Comparison of ENCODE assay signal across 3 mouse cellular contexts in the genomic region with DNA sequence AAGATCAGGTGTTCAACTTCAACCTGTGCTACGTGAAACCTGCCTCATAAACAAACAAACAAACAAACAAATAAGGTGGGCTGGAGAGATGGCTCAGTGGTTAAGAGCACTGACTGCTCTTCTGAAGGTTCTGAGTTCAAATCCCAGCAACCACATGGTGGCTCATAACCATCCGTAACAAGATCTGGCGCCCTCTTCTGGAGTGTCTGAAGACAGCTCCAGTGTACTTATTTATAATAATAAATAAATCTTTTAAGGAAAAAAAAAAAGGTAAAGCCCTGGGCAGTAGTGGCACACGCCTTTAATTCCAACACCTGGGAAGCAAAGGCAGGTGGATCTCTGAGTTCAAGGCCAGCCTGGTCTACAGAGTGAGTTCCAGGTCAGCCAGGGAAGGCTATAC. TPM values are rescaled to one million over a fixed set of nuclear protein-coding genes. Genes with fewer than 3 reads are reported as not detected.
"Had no signal": no experiment of that assay in that cellular context is flagged by ENCODE, and none has a peak within 500 bp of the region (broad histone marks: within the 10 kb centered on the region; RNA-seq: fewer than 3 reads in every experiment).

No protein-coding gene starts in this region.

RNA-seq across cellular contexts. Expression of a gene that starts 27.8 kb away (rescaled TPM):
- total RNA-seq: megakaryocyte, adult 5-6 weeks; monocyte, adult 5-6 weeks; neutrophil, adult 5-6 weeks had no signal
